ENCODE assay signal across 9 mouse cellular contexts in the genomic region with DNA sequence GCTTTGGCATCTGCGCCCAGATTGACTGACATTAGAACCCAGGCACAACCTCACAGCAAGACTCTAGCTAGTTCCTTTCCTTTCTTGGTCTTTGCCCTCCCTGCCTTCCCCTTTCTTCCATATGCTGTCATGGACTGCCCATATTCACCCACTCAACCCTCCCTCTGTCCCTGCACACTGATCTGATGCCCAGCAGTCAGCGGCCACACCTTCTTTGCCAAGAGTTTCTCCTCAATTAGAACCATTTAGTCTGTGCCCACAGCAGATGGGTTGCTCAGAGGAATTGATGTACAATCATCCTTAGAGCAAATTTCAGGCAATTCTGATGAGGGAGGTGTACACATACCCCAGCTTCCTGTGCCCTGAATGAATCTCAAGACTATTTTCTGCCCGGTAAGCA.
"Had no signal": no experiment of that assay in that cellular context is flagged by ENCODE, and none has a peak within 500 bp of the region (broad histone marks: within the 10 kb centered on the region; RNA-seq: fewer than 3 reads in every experiment).

No protein-coding gene starts in this region.

- DNase-seq: liver, postnatal 0 days; lung, adult 2 months; lung, postnatal 14 days; lung, postnatal 36 days; midbrain, embryonic 14.5 days; right cerebral cortex, postnatal 14 days; thymus, adult 2 months; thymus, postnatal 25 days; thymus, postnatal 4 days had no signal
